Mouse (Mus musculus) testis, adult 2 months (tissue): ENCODE measurements around the gene Dnal4.

Experiments used
- CTCF ChIP-seq: fragments of 200-500 bp; IDR thresholded peaks from 2 replicates; pipeline ENCODE4 v1.5.1; 2012; ENCODE audit warnings: low read depth, mild to moderate bottlenecking, inconsistent platforms, low read length, moderate library complexity; ENCODE audit not compliant: control insufficient read depth, insufficient read depth, insufficient replicate concordance
- POLR2A ChIP-seq: fragments of 200-500 bp; IDR thresholded peaks from 2 replicates; pipeline ENCODE4 v1.6.1; 2012; ENCODE audit warnings: low read depth, mild to moderate bottlenecking, inconsistent platforms, low read length, moderate library complexity; ENCODE audit not compliant: control insufficient read depth

- TF ChIP-seq POLR2A (no peak), CTCF (peak; percentile 50; the same call in 1 of the 2 replicates)
Observed at GRCm38 (mm10) chr15:79747998-79748397, 29.7 kb downstream of the Dnal4 start.
